Mouse (Mus musculus): Measurements from ENCODE around the gene Vpreb1. TPM values are rescaled to one million over a fixed set of nuclear protein-coding genes. Genes with fewer than 3 reads are reported as not detected.

Vpreb1 gene
- total and polyA plus RNA-seq, 2 experiments from 2014 or later = 0.52 TPM; not detected in 1

DNA sequence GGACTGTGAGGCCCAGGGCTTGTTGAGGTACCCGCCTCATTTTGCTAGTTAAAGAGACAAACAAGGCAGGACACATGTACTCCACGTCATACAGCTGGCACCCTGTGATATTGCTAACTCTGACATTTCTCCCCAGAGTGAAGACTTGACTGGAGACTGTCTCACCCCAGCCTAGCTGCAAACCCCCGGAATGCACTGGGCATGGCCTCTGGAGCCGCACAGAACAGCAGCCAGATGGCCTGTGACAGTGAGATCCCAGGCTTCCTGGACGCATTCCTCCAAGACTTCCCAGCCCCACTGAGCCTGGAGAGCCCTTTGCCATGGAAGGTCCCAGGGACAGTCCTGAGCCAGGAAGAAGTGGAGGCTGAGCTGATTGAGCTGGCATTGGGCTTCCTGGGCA, 32.5 kb upstream of the Vpreb1 start:
- Histone ChIP-seq H3K9me3 (ENCODE audit: low read length) (no peaks in the 10 kb centered on the region), H3K36me3 (ENCODE audit: insufficient read depth, low read length) (peaks cover 47% of the 10 kb centered on the region), H3K4me1 (ENCODE audit: insufficient read depth, low read length) (0 out of 2 replicates have a peak, but pooled peaks cover under 1% of the 10 kb centered on the region), H3K27ac (ENCODE audit: low read depth, low read length) (no peak overlapping the region), H3K4me2 (ENCODE audit: low read depth, low read length, poor library complexity, severe bottlenecking) (no peak overlapping the region), H3K27me3 (ENCODE audit: insufficient read depth, low read length) (no peaks in the 10 kb centered on the region), H3K9ac (replicated peaks; ENCODE audit: low read length, poor library complexity, severe bottlenecking) (no peak overlapping the region), H3K4me3 (ENCODE audit: low read depth, low read length) (no peak overlapping the region)
- ATAC-seq (ENCODE audit: low FRiP score) (no peak), DNase-seq (ENCODE audit: low spot score) (no peak)
- WGBS = 86% methylated on average over 5 of the region's 5 CpGs
- TF ChIP-seq CTCF (IDR thresholded peaks at IDR 0.05) = no peak

DNA sequence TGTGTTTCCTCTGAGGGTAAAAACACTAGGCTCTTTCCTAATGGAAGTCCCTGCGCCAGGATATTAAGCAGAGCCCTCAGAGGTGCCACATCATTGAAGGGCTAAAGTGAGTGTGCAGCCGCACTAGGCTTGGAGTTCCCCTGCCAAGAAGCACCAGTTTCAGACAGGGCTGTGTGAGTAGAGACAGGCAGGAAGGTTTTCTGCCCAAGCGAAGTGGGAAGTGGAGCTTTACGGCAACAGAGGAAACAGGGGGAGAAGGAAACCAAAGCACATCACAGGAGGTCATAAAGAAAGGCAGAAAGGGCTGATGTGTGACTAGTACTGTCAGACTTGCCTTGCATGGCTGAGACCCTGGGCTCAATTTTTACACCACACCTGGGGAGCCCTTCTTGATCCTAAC, 31.7 kb upstream of the Vpreb1 start:
- Histone ChIP-seq H3K4me1 (ENCODE audit: insufficient read depth, low read length) (peaks cover 7% of the 10 kb centered on the region; the same call in 1 of the 2 replicates), H3K4me2 (ENCODE audit: low read depth, low read length, poor library complexity, severe bottlenecking) (no peak overlapping the region), H3K36me3 (ENCODE audit: insufficient read depth, low read length) (peaks cover 40% of the 10 kb centered on the region), H3K4me3 (ENCODE audit: low read depth, low read length) (no peak overlapping the region), H3K9me3 (ENCODE audit: low read length) (no peaks in the 10 kb centered on the region), H3K9ac (replicated peaks; ENCODE audit: low read length, poor library complexity, severe bottlenecking) (no peak overlapping the region), H3K27ac (ENCODE audit: low read depth, low read length) (no peak overlapping the region), H3K27me3 (ENCODE audit: insufficient read depth, low read length) (no peaks in the 10 kb centered on the region)
- 86% methylated on average over 4 of the region's 4 CpGs for WGBS
- TF ChIP-seq CTCF (IDR thresholded peaks at IDR 0.05) = no peak
- DNase-seq (ENCODE audit: low spot score) = no peak
- no peak for ATAC-seq (ENCODE audit: low FRiP score)

DNA sequence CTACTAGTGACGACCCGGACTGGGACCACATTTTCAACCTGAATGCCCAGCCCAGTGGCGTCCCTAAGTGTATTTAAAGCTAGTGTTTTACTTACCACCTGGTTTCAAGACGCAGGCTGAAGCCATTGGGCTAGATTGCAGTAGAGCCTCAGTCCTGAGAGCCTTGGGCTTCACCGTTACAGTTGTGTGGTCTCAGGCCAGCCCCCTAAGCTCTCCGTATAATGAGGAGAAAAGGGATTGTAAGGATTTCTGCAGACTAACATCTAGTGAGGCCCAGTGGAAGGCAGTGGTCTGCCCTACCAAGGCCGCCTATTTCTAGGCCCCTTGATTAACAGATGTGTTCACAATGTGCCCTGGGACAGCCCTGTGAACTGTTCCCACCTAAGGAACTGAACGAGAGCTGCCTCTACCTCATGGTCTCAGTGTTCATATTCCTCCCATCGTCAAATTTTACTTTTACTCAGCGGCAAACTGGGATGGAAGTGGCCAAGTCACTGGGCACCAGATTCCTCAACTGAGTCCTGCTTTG, 26.5 kb upstream of the Vpreb1 start:
- Histone ChIP-seq H3K4me1 (ENCODE audit: insufficient read depth, low read length) (peaks cover 7% of the 10 kb centered on the region; the same call in 1 of the 2 replicates), H3K4me2 (ENCODE audit: low read depth, low read length, poor library complexity, severe bottlenecking) (peak overlapping the region; percentile 85), H3K4me3 (ENCODE audit: low read depth, low read length) (peak overlapping the region; percentile 62), H3K9ac (replicated peaks; ENCODE audit: low read length, poor library complexity, severe bottlenecking) (peak overlapping the region; percentile 79), H3K36me3 (ENCODE audit: insufficient read depth, low read length) (peaks cover 9% of the 10 kb centered on the region; the same call in 1 of the 2 replicates), H3K27ac (ENCODE audit: low read depth, low read length) (peak overlapping the region; percentile 64), H3K9me3 (ENCODE audit: low read length) (no peaks in the 10 kb centered on the region), H3K27me3 (ENCODE audit: insufficient read depth, low read length) (no peaks in the 10 kb centered on the region)
- TF ChIP-seq CTCF (IDR thresholded peaks at IDR 0.05) = no peak
- 19% methylated on average over 10 of the region's 10 CpGs for WGBS
- DNase-seq (ENCODE audit: low spot score) = peak; percentile 6
- peak; percentile 24; the same call in 1 of the 2 replicates for ATAC-seq (ENCODE audit: low FRiP score)

DNA sequence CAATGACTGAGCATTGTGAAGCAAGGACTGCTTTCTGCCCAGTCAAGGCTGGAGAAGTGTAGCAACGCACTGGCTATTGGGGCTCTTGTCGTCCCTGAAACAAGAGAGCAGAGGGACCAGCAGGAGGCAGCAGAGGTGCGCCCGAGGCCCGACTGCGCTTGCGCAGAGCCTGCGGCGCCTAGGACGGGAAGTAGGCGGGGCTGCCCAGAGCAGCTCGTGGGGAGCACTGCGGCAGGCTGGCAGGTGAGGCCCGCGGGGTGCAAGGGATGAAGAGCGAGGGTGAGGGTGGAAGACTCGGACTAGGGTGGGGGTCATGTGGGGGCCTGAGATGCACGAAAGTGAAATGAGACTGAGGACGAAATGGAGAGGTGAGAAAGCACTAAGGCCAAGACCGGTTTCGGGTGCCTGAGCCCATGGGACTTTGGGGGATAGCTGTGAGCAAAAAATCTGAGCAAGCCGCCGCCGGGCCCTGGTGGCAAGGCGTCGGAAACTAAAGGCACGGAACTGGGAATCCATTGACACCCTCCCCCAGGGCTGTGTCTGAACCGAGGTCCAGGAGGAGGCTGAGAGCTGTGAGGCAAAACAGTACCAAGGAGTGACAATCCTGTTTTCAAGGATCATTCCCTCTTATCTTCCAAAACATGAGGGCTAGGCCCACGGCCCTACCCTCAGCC, 25.9 kb upstream of the Vpreb1 start, which contains the start of gene Ppm1f:
Gene Ppm1f (plus strand): TSS at position 88 of the 674 bp plus-strand sequence.
- no peaks in the 10 kb centered on the region for H3K9me3 ChIP-seq (ENCODE audit: low read length)
- peak; percentile 99 for TF ChIP-seq CTCF (IDR thresholded peaks at IDR 0.05)
- DNase-seq (ENCODE audit: low spot score) (peak; percentile 93), ATAC-seq (ENCODE audit: low FRiP score) (peak; percentile 94)
- H3K4me1 ChIP-seq (ENCODE audit: insufficient read depth, low read length) = peaks cover 7% of the 10 kb centered on the region; the same call in 1 of the 2 replicates
- H3K9ac ChIP-seq (replicated peaks; ENCODE audit: low read length, poor library complexity, severe bottlenecking) = peak within 1 kb of the TSS; percentile 79
- no peaks in the 10 kb centered on the region for H3K27me3 ChIP-seq (ENCODE audit: insufficient read depth, low read length)
- peak within 1 kb of the TSS; percentile 85 for H3K4me2 ChIP-seq (ENCODE audit: low read depth, low read length, poor library complexity, severe bottlenecking)
- under 1% methylated on average over 29 of the region's 29 CpGs for WGBS
- peak within 1 kb of the TSS; percentile 62 for H3K4me3 ChIP-seq (ENCODE audit: low read depth, low read length)
- peak within 1 kb of the TSS; percentile 64 for H3K27ac ChIP-seq (ENCODE audit: low read depth, low read length)
- H3K36me3 ChIP-seq (ENCODE audit: insufficient read depth, low read length) = peaks cover 14% of the 10 kb centered on the region; the same call in 1 of the 2 replicates

DNA sequence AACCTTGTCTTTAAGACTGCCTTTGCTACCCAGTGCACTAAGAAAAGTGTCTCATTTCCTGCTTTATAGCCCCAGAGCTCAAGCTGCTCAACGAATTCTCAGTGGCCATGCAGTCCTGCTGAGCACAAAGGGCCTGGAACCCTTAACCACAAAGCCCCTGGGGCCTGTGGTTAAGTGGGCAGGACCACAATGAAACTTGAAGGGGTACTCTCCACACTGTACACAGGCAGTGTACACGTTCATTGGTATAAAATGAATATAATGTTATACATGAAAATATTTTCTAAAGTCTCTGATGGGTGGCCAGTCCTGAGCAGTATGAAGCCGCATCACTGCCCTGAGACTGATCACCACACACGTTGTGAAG, 25.4 kb upstream of the Vpreb1 start:
- peak overlapping the region; percentile 64 for H3K27ac ChIP-seq (ENCODE audit: low read depth, low read length)
- DNase-seq (ENCODE audit: low spot score) = no peak
- WGBS = 17% methylated on average over 4 of the region's 4 CpGs
- H3K9ac ChIP-seq (replicated peaks; ENCODE audit: low read length, poor library complexity, severe bottlenecking) = 0 out of 2 replicates have a peak overlapping the region, but pooled peaks have one; percentile 79
- no peak for TF ChIP-seq CTCF (IDR thresholded peaks at IDR 0.05)
- peak overlapping the region; percentile 62; the same call in 1 of the 2 replicates for H3K4me3 ChIP-seq (ENCODE audit: low read depth, low read length)
- 0 out of 2 replicates have a peak overlapping the region, but pooled peaks have one; percentile 85 for H3K4me2 ChIP-seq (ENCODE audit: low read depth, low read length, poor library complexity, severe bottlenecking)
- peaks cover 19% of the 10 kb centered on the region; the same call in 1 of the 2 replicates for H3K36me3 ChIP-seq (ENCODE audit: insufficient read depth, low read length)
- no peaks in the 10 kb centered on the region for H3K9me3 ChIP-seq (ENCODE audit: low read length)
- H3K4me1 ChIP-seq (ENCODE audit: insufficient read depth, low read length) = peaks cover 7% of the 10 kb centered on the region; the same call in 1 of the 2 replicates
- peak; percentile 62 for ATAC-seq (ENCODE audit: low FRiP score)
- H3K27me3 ChIP-seq (ENCODE audit: insufficient read depth, low read length) = no peaks in the 10 kb centered on the region

DNA sequence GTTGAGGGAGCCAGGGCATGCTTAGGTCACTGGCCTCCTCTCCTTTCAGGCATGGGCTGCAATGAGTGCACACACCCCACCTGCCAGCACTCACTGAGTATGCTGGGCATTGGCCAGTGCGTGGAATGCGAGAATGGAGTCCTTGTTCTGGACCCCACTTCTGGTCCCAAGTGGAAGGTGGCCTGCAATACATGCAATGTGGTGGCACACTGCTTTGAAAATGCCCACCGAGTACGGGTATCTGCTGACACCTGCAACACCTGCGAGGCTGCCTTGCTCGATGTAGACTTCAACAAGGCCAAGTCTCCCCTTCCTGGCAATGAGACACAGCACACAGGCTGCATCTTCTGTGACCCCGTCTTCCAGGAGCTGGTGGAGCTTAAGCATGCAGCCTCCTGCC, 21.7 kb upstream of the Vpreb1 start:
- Histone ChIP-seq H3K4me3 (ENCODE audit: low read depth, low read length) (no peak overlapping the region), H3K9ac (replicated peaks; ENCODE audit: low read length, poor library complexity, severe bottlenecking) (no peak overlapping the region), H3K27me3 (ENCODE audit: insufficient read depth, low read length) (no peaks in the 10 kb centered on the region), H3K36me3 (ENCODE audit: insufficient read depth, low read length) (peaks cover 56% of the 10 kb centered on the region), H3K9me3 (ENCODE audit: low read length) (no peaks in the 10 kb centered on the region), H3K4me1 (ENCODE audit: insufficient read depth, low read length) (no peaks in the 10 kb centered on the region), H3K27ac (ENCODE audit: low read depth, low read length) (no peak overlapping the region), H3K4me2 (ENCODE audit: low read depth, low read length, poor library complexity, severe bottlenecking) (no peak overlapping the region)
- DNase-seq (ENCODE audit: low spot score) (no peak), ATAC-seq (ENCODE audit: low FRiP score) (no peak)
- WGBS = 91% methylated on average over 7 of the region's 7 CpGs
- TF ChIP-seq CTCF (IDR thresholded peaks at IDR 0.05) = no peak
